Mouse (Mus musculus) stomach, adult 2 months (tissue): ENCODE results near the gene Rad51d. TPM values are rescaled to one million over a fixed set of nuclear protein-coding genes. Genes with fewer than 3 reads are reported as not detected.

ENCODE experiments used
- polyA plus RNA-seq: library from polyadenylated mRNA; depleted of rRNA; stranded (reverse); fragments of >200 nt; gene quantifications from 2 replicates; pipeline ENCODE4 v1.2.3, GENCODE M21; 2012; rRNA removed

The Rad51d gene
- polyA plus RNA-seq: 2.5 and 3.9 TPM in 2 replicates

DNA sequence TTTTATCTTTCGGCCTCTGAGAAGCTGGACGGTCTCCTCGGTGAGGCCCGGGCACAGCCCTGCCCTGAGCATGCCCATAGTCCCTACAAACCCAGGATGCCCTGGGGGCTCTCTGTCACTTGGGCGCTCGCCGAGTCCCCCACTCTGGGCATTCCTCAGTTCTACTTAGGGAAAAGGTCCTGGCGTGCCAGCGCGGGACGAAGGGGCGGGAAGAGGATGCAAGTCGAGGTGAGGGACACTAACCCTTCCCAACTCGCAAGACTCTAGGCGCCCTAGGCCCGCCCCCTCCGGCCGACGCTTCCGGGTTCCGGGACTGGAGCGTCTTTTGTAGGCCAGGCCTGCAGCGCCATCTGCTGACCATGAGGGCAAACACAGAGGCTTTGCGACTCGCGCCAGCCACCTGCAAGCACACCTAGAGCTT, at the start of gene Rad51d:
Rad51d (minus strand) TSS at position 273 of the 421 bp plus-strand sequence.

DNA sequence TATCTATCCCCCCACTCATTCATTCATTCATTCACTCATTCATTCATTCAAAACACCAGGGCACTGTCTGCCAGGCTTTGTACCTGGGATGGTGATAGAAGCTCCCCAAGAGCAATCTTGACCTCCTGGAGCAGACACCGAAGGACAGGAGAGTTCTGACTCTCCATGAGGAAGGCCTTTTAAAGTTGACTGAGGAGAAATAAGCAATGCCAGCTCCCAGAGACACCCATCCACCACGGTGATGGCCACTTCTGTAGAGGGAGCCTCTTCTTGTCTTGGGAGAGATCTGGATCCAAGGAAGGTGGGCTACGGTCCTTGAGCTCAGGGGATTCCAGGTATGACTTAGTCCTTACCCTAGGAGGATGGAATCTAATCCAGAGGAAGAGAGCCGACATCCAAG, 19.8 kb upstream of the Rad51d start, which contains the start of gene Unc45b:
Unc45b (plus strand) TSS at position 301 of the 400 bp plus-strand sequence.

DNA sequence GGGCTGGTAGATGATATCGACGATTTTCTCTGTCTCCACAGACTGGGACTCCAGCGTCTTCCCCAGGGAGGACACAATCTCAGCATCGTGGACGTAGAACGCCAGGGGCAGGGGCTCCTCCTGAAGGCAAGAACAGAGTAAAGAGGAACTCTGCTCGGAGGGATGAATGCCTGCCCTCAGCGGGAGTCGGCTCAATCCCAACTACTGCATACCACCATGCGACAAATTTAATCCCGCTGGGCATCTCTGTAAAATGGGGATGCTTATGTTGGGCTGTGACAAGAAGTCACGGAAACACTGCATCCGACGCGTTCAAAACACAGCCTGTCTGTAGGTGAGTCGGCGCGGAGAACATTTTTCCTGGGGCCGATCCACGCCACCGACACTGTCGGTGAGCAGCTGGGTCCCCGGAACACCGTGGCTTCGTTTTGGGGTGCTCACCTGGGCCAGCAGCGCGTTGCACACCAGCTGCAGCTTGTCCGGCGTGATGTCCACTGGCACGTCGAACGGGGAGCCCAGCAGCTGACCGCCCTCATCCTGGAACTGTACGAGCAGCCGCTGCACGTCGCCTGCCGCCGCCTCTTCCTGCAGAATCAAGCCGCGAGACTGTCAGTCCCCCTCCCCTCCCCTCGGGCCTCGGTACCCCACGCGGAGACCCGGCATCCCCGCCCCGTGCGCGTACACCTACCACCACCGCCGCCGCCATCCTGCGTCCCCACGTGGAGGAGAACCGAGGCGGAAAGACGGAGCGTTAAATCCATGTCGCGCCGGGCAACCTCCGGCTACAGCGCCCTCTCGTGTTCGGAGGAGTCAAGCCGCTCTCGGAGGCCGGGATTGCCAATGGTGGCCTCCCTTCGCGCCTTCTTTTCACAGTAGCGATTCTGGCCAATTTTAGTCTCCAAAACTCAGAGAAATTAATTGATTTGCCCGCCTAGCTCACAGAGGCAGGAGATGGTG, 17.5 kb upstream of the Rad51d start, which contains the start of gene Nle1:
Nle1 (minus strand) TSS at position 761 of the 957 bp plus-strand sequence.

GRCm38 (mm10) chr11:82891936-82892335, 1.5 kb upstream of the Rad51d start, which contains the start of gene Fndc8:
TSS of gene Fndc8 (plus strand) at chr11:82892124.

DNA sequence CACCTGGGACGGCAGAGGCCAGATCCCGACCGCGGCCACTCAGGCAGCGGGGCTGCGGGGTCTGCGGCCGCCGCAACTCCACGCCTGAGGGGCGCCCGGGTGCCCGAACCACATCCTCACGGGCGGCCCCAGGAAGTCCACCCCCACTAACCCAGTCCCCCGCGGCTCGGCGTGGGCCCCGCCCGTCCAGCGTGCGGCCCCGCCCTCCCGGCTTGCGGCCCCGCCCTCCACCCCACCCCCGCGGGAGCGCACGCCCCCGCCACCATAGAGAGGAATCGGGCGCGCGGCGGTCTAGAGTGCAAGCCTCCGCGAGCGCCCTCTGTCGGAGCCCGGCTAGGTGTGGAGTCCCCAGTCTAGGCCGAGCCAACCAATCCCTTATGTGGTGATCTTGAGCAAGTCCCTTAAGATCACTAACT, 19.4 kb downstream of the Rad51d start, which contains the start of gene Rffl:
Rffl (minus strand) TSS at position 180 of the 416 bp plus-strand sequence.

Other genes with a start within 250 kb of the Rad51d start
- 0.10 TPM in 1 of 2 replicates, not detected in the other for gene Cct6b, start 126.3 kb downstream of the Rad51d start, polyA plus RNA-seq
- gene Zfp830, start 126.3 kb downstream of the Rad51d start, polyA plus RNA-seq: 0.90 and 1.1 TPM in 2 replicates
- 4.7 and 5.9 TPM in 2 replicates for gene Lig3, start 109.5 kb downstream of the Rad51d start, polyA plus RNA-seq
- 8.1 and 8.5 TPM in 2 replicates for gene Rffl, start 19.4 kb downstream of the Rad51d start, polyA plus RNA-seq
- 0.04 and 0.11 TPM in 2 replicates for gene Fndc8, start 1.5 kb upstream of the Rad51d start, polyA plus RNA-seq
- 15.3 and 18.4 TPM in 2 replicates for gene Nle1, start 17.8 kb upstream of the Rad51d start, polyA plus RNA-seq
- gene Unc45b, start 19.9 kb upstream of the Rad51d start, polyA plus RNA-seq: 1.1 and 1.7 TPM in 2 replicates
- 0.59 and 1.3 TPM in 2 replicates for gene Slfn5, start 60.7 kb upstream of the Rad51d start, polyA plus RNA-seq
- 0.22 and 0.40 TPM in 2 replicates for gene Slfn9, start 101.2 kb upstream of the Rad51d start, polyA plus RNA-seq
- gene Slfn8, start 130.2 kb upstream of the Rad51d start, polyA plus RNA-seq: 0.22 TPM in 1 of 2 replicates, not detected in the other
- 0.73 and 1.1 TPM in 2 replicates for gene Slfn2, start 174.5 kb upstream of the Rad51d start, polyA plus RNA-seq
- 0.03 and 0.04 TPM in 2 replicates for gene Slfn1, start 226.2 kb upstream of the Rad51d start, polyA plus RNA-seq